Mouse (Mus musculus): Measurements from ENCODE around the gene Mns1. TPM values are rescaled to one million over a fixed set of nuclear protein-coding genes. Genes with fewer than 3 reads are reported as not detected.

Gene Mns1
- polyA plus RNA-seq, 1 experiment = not detected

DNA sequence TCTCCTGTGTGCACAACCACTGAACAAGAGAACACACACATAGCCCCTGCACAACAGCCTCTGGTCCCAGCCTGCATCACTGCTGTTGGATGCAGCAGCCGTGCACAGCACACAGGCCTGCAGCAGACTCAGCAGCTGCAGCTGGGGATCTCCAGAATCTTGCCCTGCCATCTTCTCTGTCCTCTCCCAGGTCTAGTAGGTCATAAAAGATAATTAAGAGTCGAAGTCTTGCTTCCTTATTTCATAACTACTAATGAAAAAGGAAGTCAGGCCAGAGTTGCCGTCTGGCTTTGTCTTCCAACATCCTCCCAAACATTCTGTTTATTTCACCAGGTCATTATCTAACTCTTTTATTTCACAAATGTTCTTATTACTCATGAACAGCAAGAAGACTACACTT is 23.0 kb downstream of the Mns1 start:
- 91% methylated on average over 3 of the region's 3 CpGs for WGBS
- no peaks in the 10 kb centered on the region for H3K4me1 ChIP-seq (ENCODE audit: control insufficient read depth, insufficient read depth, low read length)
- H3K4me3 ChIP-seq (ENCODE audit: insufficient read depth, low read depth, low read length) = no peak overlapping the region
- no peak overlapping the region for H3K27ac ChIP-seq (ENCODE audit: insufficient read depth, low read depth, low read length)
- TF ChIP-seq POLR2A (IDR thresholded peaks at IDR 0.05; ENCODE audit: insufficient read depth, low read depth, low read length) (no peak), CTCF (IDR thresholded peaks at IDR 0.05; ENCODE audit: insufficient read depth, low read depth, low read length) (no peak)

GRCm38 (mm10) chr9:72462427-72462826 is 24.6 kb downstream of the Mns1 start:
- TF ChIP-seq CTCF (IDR thresholded peaks at IDR 0.05; ENCODE audit: insufficient read depth, low read depth, low read length) (no peak), POLR2A (IDR thresholded peaks at IDR 0.05; ENCODE audit: insufficient read depth, low read depth, low read length) (no peak)
- Histone ChIP-seq H3K4me1 (ENCODE audit: control insufficient read depth, insufficient read depth, low read length) (no peaks in the 10 kb centered on the region), H3K27ac (ENCODE audit: insufficient read depth, low read depth, low read length) (no peak overlapping the region), H3K4me3 (ENCODE audit: insufficient read depth, low read depth, low read length) (no peak overlapping the region)
- 94% methylated on average over 2 of the region's 2 CpGs for WGBS

GRCm38 (mm10) chr9:72464806-72465205 is 27.0 kb downstream of the Mns1 start:
- Histone ChIP-seq H3K4me1 (ENCODE audit: control insufficient read depth, insufficient read depth, low read length) (no peaks in the 10 kb centered on the region), H3K27ac (ENCODE audit: insufficient read depth, low read depth, low read length) (no peak overlapping the region), H3K4me3 (ENCODE audit: insufficient read depth, low read depth, low read length) (no peak overlapping the region)
- WGBS = 92% methylated on average over 1 of the region's 1 CpGs
- TF ChIP-seq POLR2A (IDR thresholded peaks at IDR 0.05; ENCODE audit: insufficient read depth, low read depth, low read length) (no peak), CTCF (IDR thresholded peaks at IDR 0.05; ENCODE audit: insufficient read depth, low read depth, low read length) (no peak)

DNA sequence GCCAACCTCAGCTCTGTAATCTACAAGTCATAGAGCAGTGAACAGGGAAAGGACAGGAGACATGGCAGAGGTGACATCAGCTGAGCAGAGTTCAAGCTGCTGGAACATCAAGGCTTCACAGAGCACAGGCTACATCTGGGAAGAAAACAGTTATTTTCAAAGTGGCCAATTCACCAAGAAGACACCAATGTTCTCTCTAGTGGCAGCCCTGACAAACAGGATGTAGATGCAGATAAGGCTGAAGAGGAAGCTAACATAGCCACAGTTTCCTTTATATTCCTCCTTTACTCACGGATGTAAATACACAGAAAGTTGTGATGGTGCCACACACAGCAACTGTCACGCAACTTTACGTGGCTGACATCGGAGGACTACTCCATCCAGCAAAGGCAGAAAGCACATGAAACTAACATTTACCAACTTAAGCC is 28.0 kb downstream of the Mns1 start:
- H3K4me3 ChIP-seq (ENCODE audit: insufficient read depth, low read depth, low read length) = no peak overlapping the region
- WGBS = 87% methylated on average over 4 of the region's 4 CpGs
- no peak for TF ChIP-seq CTCF (IDR thresholded peaks at IDR 0.05; ENCODE audit: insufficient read depth, low read depth, low read length)
- no peak for TF ChIP-seq POLR2A (IDR thresholded peaks at IDR 0.05; ENCODE audit: insufficient read depth, low read depth, low read length)
- no peak overlapping the region for H3K27ac ChIP-seq (ENCODE audit: insufficient read depth, low read depth, low read length)
- no peaks in the 10 kb centered on the region for H3K4me1 ChIP-seq (ENCODE audit: control insufficient read depth, insufficient read depth, low read length)

DNA sequence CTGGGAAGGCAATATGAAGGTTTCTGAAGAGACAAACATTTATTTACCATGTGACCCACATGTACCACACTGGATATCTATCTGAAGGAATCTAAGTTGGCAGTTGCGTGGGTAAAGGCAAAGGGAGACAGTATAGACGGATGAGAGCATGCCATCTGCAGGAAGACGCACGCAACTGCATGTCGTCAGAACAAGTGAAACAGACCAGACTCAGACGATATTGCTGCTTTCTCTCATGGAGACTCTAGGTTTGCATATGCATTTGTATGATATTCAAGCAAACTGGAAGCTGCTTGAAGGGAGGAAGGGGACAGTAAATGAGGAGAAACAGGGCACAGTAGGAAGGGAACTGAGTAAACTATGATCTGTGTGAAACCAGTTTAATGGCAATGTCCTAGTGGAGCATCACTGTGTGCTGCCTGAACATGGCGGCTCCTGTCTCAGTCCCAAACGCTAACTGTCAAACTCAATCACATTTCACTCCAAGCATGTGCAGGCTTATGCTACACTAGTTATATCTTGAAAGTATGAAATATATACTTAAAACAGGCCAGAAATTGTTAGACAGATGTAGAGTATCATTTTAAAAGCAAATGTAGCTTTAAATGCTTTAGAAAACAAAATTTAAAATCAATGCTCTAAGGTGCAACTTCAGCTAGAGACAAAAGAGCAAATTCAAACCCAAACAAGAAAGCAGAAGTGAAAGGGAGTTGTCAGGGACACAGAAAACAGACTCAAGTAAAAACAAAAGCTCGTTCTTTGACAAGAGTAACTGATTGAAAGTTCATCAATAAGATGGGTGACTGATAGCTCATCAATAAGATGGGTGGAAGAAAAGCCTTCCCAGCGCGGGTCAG is 30.0 kb downstream of the Mns1 start:
- Histone ChIP-seq H3K4me3 (ENCODE audit: insufficient read depth, low read depth, low read length) (no peak overlapping the region), H3K4me1 (ENCODE audit: control insufficient read depth, insufficient read depth, low read length) (no peaks in the 10 kb centered on the region), H3K27ac (ENCODE audit: insufficient read depth, low read depth, low read length) (no peak overlapping the region)
- TF ChIP-seq POLR2A (IDR thresholded peaks at IDR 0.05; ENCODE audit: insufficient read depth, low read depth, low read length) (no peak), CTCF (IDR thresholded peaks at IDR 0.05; ENCODE audit: insufficient read depth, low read depth, low read length) (0 out of 2 replicates have a peak, but pooled peaks have one; percentile 9)
- WGBS = 71% methylated on average over 11 of the region's 11 CpGs

DNA sequence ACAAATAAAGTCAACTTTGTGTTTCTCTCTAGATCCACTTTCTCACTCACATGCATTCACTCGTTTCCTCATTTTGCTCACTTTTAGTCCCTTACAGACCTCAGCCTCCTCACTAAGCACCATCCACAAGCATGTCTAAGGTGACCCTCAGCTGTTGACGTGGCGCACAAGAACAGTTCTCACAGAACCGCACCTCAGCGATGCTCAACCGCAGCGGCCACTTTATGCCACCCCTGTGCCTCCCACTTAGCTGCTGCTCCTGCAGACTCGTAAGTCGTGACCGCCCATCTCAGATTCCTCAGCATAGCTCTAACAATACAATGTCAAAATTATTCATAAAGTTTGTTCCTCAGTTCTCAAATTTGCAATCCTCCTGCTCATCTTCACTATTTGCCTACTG is 30.8 kb downstream of the Mns1 start:
- Histone ChIP-seq H3K27ac (ENCODE audit: insufficient read depth, low read depth, low read length) (no peak overlapping the region), H3K4me1 (ENCODE audit: control insufficient read depth, insufficient read depth, low read length) (no peaks in the 10 kb centered on the region), H3K4me3 (ENCODE audit: insufficient read depth, low read depth, low read length) (no peak overlapping the region)
- TF ChIP-seq CTCF (IDR thresholded peaks at IDR 0.05; ENCODE audit: insufficient read depth, low read depth, low read length) (no peak), POLR2A (IDR thresholded peaks at IDR 0.05; ENCODE audit: insufficient read depth, low read depth, low read length) (no peak)
- 93% methylated on average over 10 of the region's 10 CpGs for WGBS

DNA sequence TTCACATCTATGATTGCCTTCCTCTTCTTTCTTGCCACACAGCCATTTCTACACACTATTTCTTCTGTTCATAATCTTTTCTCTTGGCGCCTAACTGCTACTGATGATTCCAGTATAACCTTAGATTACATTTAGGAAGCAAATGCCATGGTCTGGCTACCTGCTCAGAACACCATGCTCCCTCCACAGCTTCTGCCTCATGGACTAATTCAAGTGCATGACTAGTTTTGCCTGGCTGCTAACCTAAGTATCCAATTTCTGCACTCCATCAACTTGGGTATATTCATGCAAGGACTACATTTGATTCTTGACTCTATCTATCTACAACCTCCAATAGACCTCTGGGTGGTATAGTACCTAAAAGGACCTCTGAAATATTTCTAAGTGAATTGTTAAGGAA is 32.0 kb downstream of the Mns1 start:
- no peak for TF ChIP-seq CTCF (IDR thresholded peaks at IDR 0.05; ENCODE audit: insufficient read depth, low read depth, low read length)
- no peak for TF ChIP-seq POLR2A (IDR thresholded peaks at IDR 0.05; ENCODE audit: insufficient read depth, low read depth, low read length)
- WGBS = 100% methylated on average over 1 of the region's 1 CpGs
- H3K27ac ChIP-seq (ENCODE audit: insufficient read depth, low read depth, low read length) = no peak overlapping the region
- H3K4me3 ChIP-seq (ENCODE audit: insufficient read depth, low read depth, low read length) = no peak overlapping the region
- no peaks in the 10 kb centered on the region for H3K4me1 ChIP-seq (ENCODE audit: control insufficient read depth, insufficient read depth, low read length)

DNA sequence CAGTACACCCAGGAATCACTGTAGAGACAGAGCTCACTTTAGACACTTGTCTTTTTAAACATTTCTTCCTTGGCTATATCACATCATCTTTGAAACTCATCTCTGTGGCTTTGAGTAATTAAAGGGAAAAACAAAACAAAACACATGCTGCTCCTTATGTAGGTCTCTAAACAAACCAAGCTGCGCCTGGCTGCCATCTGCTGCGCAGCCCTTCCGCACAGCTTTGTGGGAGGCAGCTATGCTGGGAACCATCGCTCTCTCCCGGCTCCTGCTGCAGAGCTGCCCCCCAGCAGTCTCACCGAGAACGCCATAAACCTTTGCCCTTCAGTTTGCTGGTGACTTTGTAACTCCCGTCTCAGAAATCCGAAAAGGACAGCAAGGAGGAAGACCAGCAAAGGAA is 37.7 kb downstream of the Mns1 start:
- Histone ChIP-seq H3K4me3 (ENCODE audit: insufficient read depth, low read depth, low read length) (no peak overlapping the region), H3K27ac (ENCODE audit: insufficient read depth, low read depth, low read length) (no peak overlapping the region), H3K4me1 (ENCODE audit: control insufficient read depth, insufficient read depth, low read length) (no peaks in the 10 kb centered on the region)
- 80% methylated on average over 9 of the region's 9 CpGs for WGBS
- TF ChIP-seq CTCF (IDR thresholded peaks at IDR 0.05; ENCODE audit: insufficient read depth, low read depth, low read length) (no peak), POLR2A (IDR thresholded peaks at IDR 0.05; ENCODE audit: insufficient read depth, low read depth, low read length) (no peak)

DNA sequence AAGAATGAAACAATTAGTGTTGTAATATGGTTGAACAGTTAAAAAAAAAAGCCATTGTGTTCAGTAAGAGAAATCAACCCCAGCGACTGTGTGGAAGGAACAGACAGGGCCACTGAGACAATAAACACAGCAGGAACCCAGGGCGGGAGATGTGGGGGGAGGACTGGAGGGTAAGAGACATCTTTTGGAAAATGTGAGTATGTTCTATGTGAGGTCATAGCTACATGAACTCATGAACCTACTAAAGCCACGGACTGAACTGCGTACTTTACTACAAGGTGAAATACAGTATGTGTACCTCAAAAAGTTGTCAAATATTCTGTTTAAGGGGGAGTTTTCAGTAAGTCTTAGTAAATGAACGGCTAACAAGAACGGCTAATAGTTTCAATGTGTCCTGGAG is 39.5 kb downstream of the Mns1 start:
- H3K4me3 ChIP-seq (ENCODE audit: insufficient read depth, low read depth, low read length) = no peak overlapping the region
- no peak overlapping the region for H3K27ac ChIP-seq (ENCODE audit: insufficient read depth, low read depth, low read length)
- no peaks in the 10 kb centered on the region for H3K4me1 ChIP-seq (ENCODE audit: control insufficient read depth, insufficient read depth, low read length)
- 73% methylated on average over 6 of the region's 6 CpGs for WGBS
- TF ChIP-seq CTCF (IDR thresholded peaks at IDR 0.05; ENCODE audit: insufficient read depth, low read depth, low read length) (no peak), POLR2A (IDR thresholded peaks at IDR 0.05; ENCODE audit: insufficient read depth, low read depth, low read length) (no peak)
